Mouse (Mus musculus) ES-Bruce4 (cell line): ENCODE measurements around the gene Nme7.

ENCODE experiments used
- CTCF ChIP-seq: IDR thresholded peaks from one replicate; pipeline ENCODE4 v1.8.1; 2011; ENCODE audit warnings: low read depth, low read length
- POLR2A ChIP-seq: IDR thresholded peaks from one replicate; pipeline ENCODE4 v1.8.1; 2011; ENCODE audit warnings: low read length; ENCODE audit not compliant: insufficient read depth

- TF ChIP-seq CTCF: no peak
- TF ChIP-seq POLR2A: no peak
Observed at GRCm38 (mm10) chr1:164468329-164468728, 164.4 kb downstream of the Nme7 start.
